Mouse (Mus musculus): ENCODE measurements around the gene Thada. TPM values are rescaled to one million over a fixed set of nuclear protein-coding genes. Genes with fewer than 3 reads are reported as not detected.

Thada gene
- total and polyA plus RNA-seq, 3 experiments: 17.3 to 26.7 (median 22.2) TPM

- TF ChIP-seq GABPA (IDR thresholded peaks at IDR 0.05; ENCODE audit: insufficient replicate concordance, low read depth, low read length): no peak
- no peak for TF ChIP-seq MAX (IDR thresholded peaks at IDR 0.05; ENCODE audit: low read length)
- TF ChIP-seq POLR2AphosphoS2 (IDR thresholded peaks at IDR 0.05; ENCODE audit: low read depth, low read length): no peak
- TF ChIP-seq KAT2A (IDR thresholded peaks at IDR 0.05; ENCODE audit: insufficient replicate concordance, low read length): no peak
- TF ChIP-seq PAX5 (IDR thresholded peaks at IDR 0.05; ENCODE audit: low read length): no peak
- TF ChIP-seq MYC (IDR thresholded peaks at IDR 0.05; ENCODE audit: low read depth, low read length): no peak
- peak; percentile 85 for TF ChIP-seq NRF1 (IDR thresholded peaks at IDR 0.05; ENCODE audit: low read depth, low read length)
- TF ChIP-seq MAZ (IDR thresholded peaks at IDR 0.05; ENCODE audit: low read depth, low read length): 0 out of 2 replicates have a peak, but pooled peaks have one; percentile 42
- peak; percentile 68 for TF ChIP-seq TBP (conservative IDR thresholded peaks at IDR 0.05; ENCODE audit: low read depth, low read length)
- peak; percentile 14; the same call in 1 of the 2 replicates for TF ChIP-seq SMC3 (IDR thresholded peaks at IDR 0.05; ENCODE audit: low read depth, low read length)
- peak; percentile 90 for TF ChIP-seq ELF1 (IDR thresholded peaks at IDR 0.05; ENCODE audit: low read depth, low read length)
- no peak for TF ChIP-seq ZNF384 (IDR thresholded peaks at IDR 0.05; ENCODE audit: low read depth, low read length)
- no peak for TF ChIP-seq UBTF (IDR thresholded peaks at IDR 0.05; ENCODE audit: low read depth, low read length)
- TF ChIP-seq ZMIZ1 (IDR thresholded peaks at IDR 0.05; ENCODE audit: low read depth, low read length): no peak; the same call in 1 of the 2 replicates
- TF ChIP-seq MAFK (IDR thresholded peaks at IDR 0.05; ENCODE audit: insufficient replicate concordance, low read length): no peak
- peak; percentile 45; the same call in 1 of the 2 replicates for TF ChIP-seq IRF4 (IDR thresholded peaks at IDR 0.05; ENCODE audit: low read depth, low read length)
Measured at GRCm38 (mm10) chr17:84181502-84182310, 284.3 kb downstream of the Thada start (continued).

DNA sequence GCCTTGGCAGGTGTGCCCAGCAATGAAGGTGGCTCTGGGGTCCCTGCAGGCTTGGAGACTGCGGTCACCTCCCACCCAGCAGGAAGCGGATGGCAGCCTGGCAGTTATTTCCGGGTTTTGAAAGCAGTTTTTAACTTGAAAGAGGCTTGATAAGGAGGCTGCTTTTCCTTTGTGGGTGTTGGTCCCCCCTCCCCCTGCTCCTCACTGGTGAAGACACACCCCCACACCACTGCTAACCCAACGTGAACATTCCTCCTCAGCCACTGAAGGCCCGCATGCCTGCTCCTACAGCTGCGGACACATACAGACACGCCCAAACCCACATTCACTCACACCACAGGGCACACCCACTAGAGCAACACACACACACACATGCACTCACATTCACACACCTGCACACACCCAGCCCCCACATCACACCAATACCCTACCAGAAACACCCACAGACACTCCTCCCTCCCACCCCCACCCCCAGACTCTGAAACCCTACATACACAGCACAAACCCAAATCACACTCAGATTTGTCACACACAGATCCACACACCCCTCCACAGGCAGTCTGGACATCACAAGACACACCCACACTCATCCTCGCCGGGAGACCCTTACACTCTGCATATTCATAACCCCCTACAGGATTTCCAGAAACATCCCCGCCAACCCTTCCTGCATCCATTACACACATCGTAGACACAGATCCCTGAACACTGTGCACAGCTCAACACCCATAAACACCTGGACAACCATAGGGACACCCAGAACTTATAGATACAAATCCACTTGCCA is 285.1 kb downstream of the Thada start:
- in situ Hi-C loops (cut with MboI; ENCODE audit: low pct_ligation_motif_present, low pct_unique_long_range_greater_than_20kb, low sequenced_read_pairs): loop anchor here (5.0 kb wide), 1 partner anchor 59 kb away; no protein-coding TSS in a partner anchor
- Histone ChIP-seq H3K4me2 (ENCODE audit: insufficient read depth, low read depth, poor library complexity, severe bottlenecking) (peak overlapping the region; percentile 69), H3K36me3 (replicated peaks in 1 of 2; ENCODE audit: control insufficient read depth in 1 of 2, insufficient read depth in 1 of 2, low read length in 1 of 2) (peaks cover 0 to 10% of the 10 kb centered on the region in 2 experiments), H3K4me1 (ENCODE audit: control insufficient read depth in 1 of 2, insufficient read depth in 2 of 2) (peaks cover 0 to 38% of the 10 kb centered on the region in 2 experiments; a peak in 2 of 4 replicates), H3K9ac (ENCODE audit: insufficient read depth, low read depth) (peak overlapping the region; percentile 60), H3K79me2 (replicated peaks; ENCODE audit: control insufficient read depth, extremely low read depth, insufficient read depth, poor library complexity, severe bottlenecking) (peaks cover 12% of the 10 kb centered on the region), H3K27ac (ENCODE audit: insufficient read depth, low read depth) (peak overlapping the region; percentile 81), H3K27me3 (replicated peaks) (no peaks in the 10 kb centered on the region), H3K9me3 (replicated peaks; ENCODE audit: low read length) (peaks cover 3% of the 10 kb centered on the region), H3K4me3 (replicated peaks in 1 of 3; ENCODE audit: low read depth in 2 of 3, low read length in 2 of 3, poor library complexity in 1 of 3) (peak overlapping the region; percentile 60 to 77 (median 62))
- peak; percentile 74 for DNase-seq (ENCODE audit: extremely low read depth)
- dilution Hi-C loops (cut with MboI; ENCODE audit: extremely low pct_ligation_motif_present, extremely low pct_unique_long_range_greater_than_20kb, low sequenced_read_pairs): no loop called here
- peak; percentile 26; the same call in 1 of the 2 replicates for TF ChIP-seq ETS1 (conservative IDR thresholded peaks at IDR 0.05; ENCODE audit: low read depth, low read length)
- peak; percentile 59 for TF ChIP-seq CHD2 (IDR thresholded peaks at IDR 0.05; ENCODE audit: low read length)
- TF ChIP-seq BHLHE40 (IDR thresholded peaks at IDR 0.05; ENCODE audit: low read depth, low read length): peak; percentile 70
- TF ChIP-seq MAZ (IDR thresholded peaks at IDR 0.05; ENCODE audit: low read depth, low read length): 0 out of 2 replicates have a peak, but pooled peaks have one; percentile 62
- no peak for TF ChIP-seq GABPA (IDR thresholded peaks at IDR 0.05; ENCODE audit: insufficient replicate concordance, low read depth, low read length)
- no peak for TF ChIP-seq CTCF (conservative IDR thresholded peaks at IDR 0.05 in 1 of 2, IDR thresholded peaks at IDR 0.05 in 1 of 2; ENCODE audit: low read depth in 2 of 2, low read length in 2 of 2)
- TF ChIP-seq UBTF (IDR thresholded peaks at IDR 0.05; ENCODE audit: low read depth, low read length): no peak
- no peak; the same call in 1 of the 2 replicates for TF ChIP-seq RAD21 (IDR thresholded peaks at IDR 0.05; ENCODE audit: low read depth, low read length)
- no peak for TF ChIP-seq USF2 (conservative IDR thresholded peaks at IDR 0.05; ENCODE audit: low read depth, low read length)
- TF ChIP-seq ZMIZ1 (IDR thresholded peaks at IDR 0.05; ENCODE audit: low read depth, low read length): no peak
- no peak for TF ChIP-seq JUN (IDR thresholded peaks at IDR 0.05; ENCODE audit: insufficient read depth, low read depth, low read length)
- no peak for TF ChIP-seq CHD1 (IDR thresholded peaks at IDR 0.05; ENCODE audit: low read depth, low read length)
- TF ChIP-seq TBP (conservative IDR thresholded peaks at IDR 0.05; ENCODE audit: low read depth, low read length): no peak
- TF ChIP-seq TCF12 (IDR thresholded peaks at IDR 0.05; ENCODE audit: low read depth, low read length): peak; percentile 56
- TF ChIP-seq POLR2A (IDR thresholded peaks at IDR 0.05; ENCODE audit: low read depth, low read length): no peak; the same call in 1 of the 2 replicates
- TF ChIP-seq EP300 (IDR thresholded peaks at IDR 0.05; ENCODE audit: low read length): peak; percentile 42; the same call in 1 of the 2 replicates
- peak; percentile 94 for TF ChIP-seq MXI1 (IDR thresholded peaks at IDR 0.05; ENCODE audit: low read depth, low read length)
- no peak for TF ChIP-seq E2F4 (IDR thresholded peaks at IDR 0.05; ENCODE audit: insufficient replicate concordance, low read depth, low read length)
- no peak for TF ChIP-seq JUND (conservative IDR thresholded peaks at IDR 0.05; ENCODE audit: low read depth, low read length)
- no peak for TF ChIP-seq KAT2A (IDR thresholded peaks at IDR 0.05; ENCODE audit: insufficient replicate concordance, low read length)
- TF ChIP-seq USF1 (IDR thresholded peaks at IDR 0.05; ENCODE audit: low read depth, low read length): no peak
- no peak; the same call in 1 of the 2 replicates for TF ChIP-seq SMC3 (IDR thresholded peaks at IDR 0.05; ENCODE audit: low read depth, low read length)
- 0 out of 2 replicates have a peak, but pooled peaks have one; percentile 18 for TF ChIP-seq NRF1 (IDR thresholded peaks at IDR 0.05; ENCODE audit: low read depth, low read length)
- peak; percentile 78; the same call in 1 of the 2 replicates for TF ChIP-seq MAX (IDR thresholded peaks at IDR 0.05; ENCODE audit: low read length)

Data from CH12.LX (cell line).